Mouse (Mus musculus) embryonic stem cell, embryonic (primary cell): ENCODE measurements around the gene Lrrc27.

ENCODE experiments used
- CTCF ChIA-PET, 4 experiments: fragments of 300-600 bp in 2 of 4; fragments of 350-600 bp in 2 of 4; sonication (Branson Sonifier 250); formaldehyde crosslinking; loops; one replicate each; lab custom pipeline; 2022; ENCODE audit warnings: inconsistent platforms in 2 of 4; lab: Charles Lee
- POLR2A ChIA-PET, 4 experiments: fragments of 300-600 bp in 2 of 4; fragments of 350-600 bp in 2 of 4; sonication (Branson Sonifier 250); formaldehyde crosslinking; loops; one replicate each; lab custom pipeline; 2022; ENCODE audit warnings: antibody characterized with exemption in 4 of 4, inconsistent platforms in 1 of 4; lab: Charles Lee

Lrrc27 gene

DNA sequence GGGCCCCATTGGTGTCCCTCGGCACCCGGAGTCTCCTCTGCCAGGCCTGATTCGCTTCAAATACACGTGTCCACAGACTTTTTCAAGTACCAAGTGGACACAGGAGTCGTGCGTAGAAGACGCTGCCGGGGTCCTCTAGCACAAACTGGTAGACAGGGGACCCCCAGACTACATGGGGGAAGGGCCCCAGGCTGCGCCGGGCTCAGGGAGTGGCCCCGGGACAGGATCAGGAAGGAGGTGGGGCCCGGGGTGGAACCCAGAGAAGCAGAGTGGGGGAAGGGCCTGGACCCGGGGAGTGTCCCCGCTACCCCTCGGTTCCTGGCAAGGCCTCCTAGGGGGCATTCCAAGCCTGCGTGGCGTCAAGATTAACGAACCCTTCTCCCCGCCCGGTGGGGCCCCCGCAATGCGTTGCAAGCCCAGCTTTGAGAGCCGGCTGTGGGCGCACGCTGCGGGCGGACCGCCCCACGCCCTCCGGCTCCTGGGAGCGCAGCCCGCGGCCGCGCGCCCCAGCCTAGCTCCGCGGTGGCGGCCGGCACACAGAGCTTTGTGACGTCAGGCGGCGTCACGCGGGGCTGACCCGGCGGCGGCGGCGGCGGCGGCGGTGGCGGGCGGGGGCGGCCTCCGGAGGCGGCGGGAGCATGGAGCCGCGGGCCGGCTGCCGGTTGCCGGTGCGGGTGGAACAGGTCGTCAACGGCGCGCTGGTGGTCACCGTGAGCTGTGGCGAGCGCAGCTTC lies 35.3 kb downstream of the Lrrc27 start, which contains the start of gene Pwwp2b:
Gene Pwwp2b, plus strand, starts transcription at position 602 of the 734 bp plus-strand sequence.
- ChIA-PET CTCF (interaction anchor here in 2 of 4 experiments (1.1 to 5.2 kb wide), 3 partner anchors 14 to 51 kb away, joined by 3 to 27 read pairs (median 5); partner anchors contain the start of genes Lrrc27 (in 1 of the 2) and Stk32c (in 1 of the 2)), POLR2A (interaction anchor here in 3 of 4 experiments (0.5 to 7.5 kb wide), 12 partner anchors 9 to 332 kb away, joined by 3 to 53 read pairs (median 4); partner anchors contain the start of genes Dpysl4 (in 1 of the 3), Inpp5a (in 1 of the 3), Lrrc27 (in 1 of the 3) and Stk32c (in 1 of the 3))

- ChIA-PET CTCF (interaction anchor here in 2 of 4 experiments (1.1 to 5.2 kb wide), 3 partner anchors 14 to 50 kb away, joined by 3 to 27 read pairs (median 5); partner anchors contain the start of genes Lrrc27 (in 1 of the 2) and Stk32c (in 1 of the 2)), POLR2A (interaction anchor here in 2 of 4 experiments (0.9 to 7.5 kb wide), 6 partner anchors 13 to 331 kb away, joined by 3 to 53 read pairs (median 6); partner anchors contain the start of genes Dpysl4 (in 1 of the 2), Lrrc27 (in 1 of the 2) and Stk32c (in 1 of the 2))
Observed at GRCm38 (mm10) chr7:139248615-139249405, 36.0 kb downstream of the Lrrc27 start.

GRCm38 (mm10) chr7:139249406-139250210 lies 36.8 kb downstream of the Lrrc27 start:
- CTCF ChIA-PET: interaction anchor here (0.6 to 5.2 kb wide), 5 partner anchors 14 to 1016 kb away, joined by 3 to 27 read pairs (median 4); partner anchors contain the start of genes Lrrc27 (in 1 of the 4) and Stk32c (in 1 of the 4)

GRCm38 (mm10) chr7:139251881-139252301 lies 39.1 kb downstream of the Lrrc27 start:
- ChIA-PET CTCF (interaction anchor here in 1 of 4 experiments (0.8 kb wide), 1 partner anchor 43 kb away, joined by 6 read pairs; no protein-coding TSS in a partner anchor), POLR2A (interaction anchor here in 3 of 4 experiments (0.5 to 2.2 kb wide), 6 partner anchors 11 to 51 kb away, joined by 3 to 5 read pairs (median 4); no protein-coding TSS in a partner anchor)

More at GRCm38 (mm10) chr7:139249406-139250210, 36.8 kb downstream of the Lrrc27 start:
- POLR2A ChIA-PET: interaction anchor here in 3 of 4 experiments (0.5 to 7.5 kb wide), 8 partner anchors 9 to 336 kb away, joined by 3 to 53 read pairs (median 4); no protein-coding TSS in a partner anchor

GRCm38 (mm10) chr7:139252566-139252965 lies 39.8 kb downstream of the Lrrc27 start:
- POLR2A ChIA-PET: interaction anchor here in 1 of 4 experiments (1.0 kb wide), 1 partner anchor 18 kb away, joined by 3 read pairs; no protein-coding TSS in a partner anchor
- CTCF ChIA-PET: interaction anchor here in 2 of 4 experiments (0.5 to 1.0 kb wide), 2 partner anchors 19 kb away, joined by 3 to 4 read pairs; no protein-coding TSS in a partner anchor

DNA sequence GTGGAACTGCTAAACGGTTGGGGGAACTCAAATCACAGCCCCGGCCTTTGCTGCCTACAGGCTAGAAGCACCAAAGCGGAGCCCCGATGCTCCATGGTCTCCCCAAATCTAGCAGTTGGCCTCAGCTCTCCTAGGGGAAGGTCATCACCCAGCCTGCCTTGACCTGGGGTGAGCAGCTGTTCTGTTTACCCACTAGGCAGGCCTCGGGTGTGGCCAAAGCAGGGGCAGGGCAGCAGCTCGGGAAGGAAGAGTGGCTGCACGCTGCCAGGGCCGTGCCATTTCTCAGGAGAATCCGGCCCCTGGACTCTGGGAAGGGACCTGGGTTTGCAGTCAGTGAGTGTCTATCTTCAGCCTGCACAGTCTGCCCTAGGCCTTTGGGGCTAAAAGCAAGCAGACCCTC lies 40.2 kb downstream of the Lrrc27 start:
- POLR2A ChIA-PET: interaction anchor here in 2 of 4 experiments (0.6 to 1.0 kb wide), 3 partner anchors 18 to 181 kb away, joined by 3 read pairs; no protein-coding TSS in a partner anchor

GRCm38 (mm10) chr7:139253462-139253861 lies 40.7 kb downstream of the Lrrc27 start:
- ChIA-PET CTCF (interaction anchor here in 2 of 4 experiments (0.6 to 1.0 kb wide), 3 partner anchors 9 to 22 kb away, joined by 4 to 5 read pairs (median 5); no protein-coding TSS in a partner anchor), POLR2A (interaction anchor here in 3 of 4 experiments (0.5 to 0.8 kb wide), 4 partner anchors 11 to 403 kb away, joined by 3 read pairs; no protein-coding TSS in a partner anchor)

More for the DNA sequence above, 40.2 kb downstream of the Lrrc27 start:
- CTCF ChIA-PET: interaction anchor here in 3 of 4 experiments (0.5 to 1.0 kb wide), 3 partner anchors 9 to 19 kb away, joined by 3 to 5 read pairs (median 4); no protein-coding TSS in a partner anchor

DNA sequence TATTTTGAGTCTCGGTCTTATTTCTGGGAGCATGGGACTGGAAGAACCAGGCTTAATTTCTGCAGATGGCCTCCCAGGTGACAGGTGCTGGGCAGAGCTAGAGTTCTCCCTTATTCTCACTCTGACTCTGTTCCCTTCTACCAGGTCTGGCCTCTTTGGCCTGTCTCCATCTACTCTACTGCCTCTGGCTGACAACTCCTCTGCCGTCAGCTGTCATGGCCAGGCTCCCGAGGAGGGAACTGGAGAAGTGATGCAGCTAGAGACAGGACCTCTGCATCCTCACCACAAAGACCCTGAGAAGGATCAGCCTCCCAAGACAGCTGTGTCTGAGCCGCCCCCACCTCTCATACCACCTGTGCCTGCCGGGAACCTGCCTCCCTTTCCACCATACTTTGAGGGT lies 41.8 kb downstream of the Lrrc27 start:
- CTCF ChIA-PET: no interaction called here

GRCm38 (mm10) chr7:139257752-139258542 lies 45.2 kb downstream of the Lrrc27 start:
- ChIA-PET POLR2A (interaction anchor here in 1 of 4 experiments (1.1 kb wide), 1 partner anchor 11 kb away, joined by 3 read pairs; no protein-coding TSS in a partner anchor), CTCF (no interaction called here)

More for the DNA sequence above, 41.8 kb downstream of the Lrrc27 start:
- POLR2A ChIA-PET: no interaction called here

DNA sequence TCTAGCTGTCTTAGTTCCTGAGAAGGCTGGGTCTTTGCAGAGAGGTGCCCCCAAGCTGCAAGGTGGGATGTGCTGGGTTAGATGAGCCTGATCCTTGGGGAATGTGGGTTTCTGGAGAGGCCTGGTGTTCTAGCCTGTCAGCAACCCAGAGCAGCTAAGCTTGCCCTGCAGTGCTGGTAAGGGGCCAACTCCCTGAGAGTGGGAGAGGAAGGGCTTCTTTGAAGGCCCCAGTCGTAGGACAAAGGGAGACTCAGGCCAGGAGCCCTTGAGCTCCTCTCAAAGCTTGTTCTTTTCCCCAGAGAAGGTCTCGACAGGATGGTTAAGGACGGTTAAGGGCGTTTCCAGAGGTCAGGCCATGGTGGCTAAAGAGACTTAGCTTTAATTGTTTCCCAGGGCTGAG lies 51.5 kb downstream of the Lrrc27 start:
- CTCF ChIA-PET: interaction anchor here in 3 of 4 experiments (0.6 to 1.4 kb wide), 9 partner anchors 8 to 366 kb away, joined by 3 to 12 read pairs (median 4); no protein-coding TSS in a partner anchor
- POLR2A ChIA-PET: interaction anchor here (0.6 to 2.3 kb wide), 22 partner anchors 9 to 418 kb away, joined by 3 to 11 read pairs (median 3); no protein-coding TSS in a partner anchor

DNA sequence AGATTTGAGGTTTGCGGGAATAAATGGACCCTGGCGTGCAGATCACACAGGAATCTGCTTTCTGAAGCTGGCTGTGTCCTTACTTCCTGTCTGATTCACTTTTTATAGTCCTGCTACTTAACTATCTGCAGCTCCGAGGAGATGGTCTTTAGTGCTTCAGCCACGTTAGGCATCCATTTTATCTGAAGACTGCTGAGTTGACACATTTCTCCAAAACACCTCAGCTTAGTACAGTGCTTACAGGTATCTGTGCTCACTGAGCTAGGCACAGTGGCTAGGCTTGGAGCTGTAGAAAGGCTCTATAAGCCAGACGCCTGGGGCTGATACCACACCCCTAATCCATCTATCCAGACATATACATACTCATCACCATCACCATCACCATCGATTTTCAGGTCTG lies 52.8 kb downstream of the Lrrc27 start:
- ChIA-PET POLR2A (interaction anchor here (0.5 to 2.3 kb wide), 9 partner anchors 8 to 849 kb away, joined by 3 to 12 read pairs (median 3); no protein-coding TSS in a partner anchor), CTCF (interaction anchor here in 3 of 4 experiments (0.5 to 1.6 kb wide), 6 partner anchors 31 to 368 kb away, joined by 3 to 5 read pairs (median 3); no protein-coding TSS in a partner anchor)

GRCm38 (mm10) chr7:139266431-139266830 lies 53.6 kb downstream of the Lrrc27 start:
- CTCF ChIA-PET: interaction anchor here in 2 of 4 experiments (1.3 to 1.6 kb wide), 3 partner anchors 30 to 33 kb away, joined by 3 to 4 read pairs (median 4); no protein-coding TSS in a partner anchor

DNA sequence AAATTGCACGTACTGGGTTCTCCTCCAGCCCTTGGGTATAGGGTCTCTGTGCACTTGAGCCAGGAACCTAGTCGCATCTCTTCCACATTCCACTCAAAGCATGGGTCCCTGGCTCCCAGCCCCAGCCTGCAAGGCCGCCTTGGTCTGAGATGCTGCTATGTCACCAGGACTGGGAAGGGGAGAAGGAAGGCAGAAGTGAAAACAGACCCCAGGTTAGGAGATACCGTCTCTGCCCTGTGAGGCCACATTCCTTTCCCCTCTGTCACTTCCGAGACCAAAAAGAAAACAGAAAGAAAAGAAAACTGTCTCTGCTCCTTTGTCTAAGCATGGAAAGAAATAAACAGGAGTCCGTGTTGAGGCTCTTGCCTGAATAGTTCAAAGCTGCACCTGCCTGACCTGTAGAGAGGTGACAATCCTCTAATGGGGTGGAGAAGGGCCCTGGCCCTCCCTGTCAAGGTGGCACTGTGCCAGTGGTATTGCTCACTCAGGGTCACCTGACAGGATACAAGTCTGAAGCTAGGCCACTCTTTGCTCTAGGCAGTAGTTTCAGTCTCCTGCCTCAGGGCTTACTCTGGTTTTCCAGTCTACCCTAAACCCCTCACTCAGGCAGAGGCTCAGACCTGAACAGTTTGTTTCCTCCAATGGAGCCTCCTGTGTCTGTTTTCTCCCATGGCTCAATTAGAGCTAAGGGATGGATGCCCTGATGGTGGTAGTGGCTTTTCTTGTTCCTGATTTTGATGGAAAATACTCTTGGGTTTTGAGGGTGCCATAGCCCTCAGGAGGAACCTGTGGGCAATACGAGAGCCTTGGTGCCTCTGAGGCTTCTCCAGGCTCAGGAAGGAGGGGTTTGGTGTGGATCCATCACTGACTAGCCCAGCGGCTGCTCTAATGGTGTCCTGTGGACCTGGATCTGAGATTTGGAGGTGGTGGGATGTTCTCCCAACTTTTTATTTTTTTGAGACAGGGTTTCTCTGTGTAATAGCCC lies 54.4 kb downstream of the Lrrc27 start:
- ChIA-PET POLR2A (interaction anchor here in 1 of 4 experiments (1.1 kb wide), 1 partner anchor 121 kb away, joined by 3 read pairs; no protein-coding TSS in a partner anchor), CTCF (interaction anchor here in 1 of 4 experiments (1.0 to 1.6 kb wide), 3 partner anchors 29 to 36 kb away, joined by 3 to 4 read pairs (median 3); no protein-coding TSS in a partner anchor)

More at GRCm38 (mm10) chr7:139266431-139266830, 53.6 kb downstream of the Lrrc27 start:
- POLR2A ChIA-PET: interaction anchor here in 2 of 4 experiments (0.9 to 1.2 kb wide), 4 partner anchors 11 to 122 kb away, joined by 3 read pairs; no protein-coding TSS in a partner anchor

GRCm38 (mm10) chr7:139270738-139271137 lies 58.0 kb downstream of the Lrrc27 start:
- POLR2A ChIA-PET: interaction anchor here in 1 of 4 experiments (1.4 kb wide), 1 partner anchor 10 kb away, joined by 3 read pairs; no protein-coding TSS in a partner anchor

More at GRCm38 (mm10) chr7:139270738-139271137, 58.0 kb downstream of the Lrrc27 start:
- CTCF ChIA-PET: no interaction called here
